Mouse (Mus musculus): ENCODE measurements around the gene Nell2. TPM values are rescaled to one million over a fixed set of nuclear protein-coding genes. Genes with fewer than 3 reads are reported as not detected.
"Not testable (repeated sequence)": the region's sequence is repeated elsewhere in the genome, so short reads cannot be mapped to it uniquely, and the experiment has no call there.

Gene Nell2
- total RNA-seq, 1 experiment from 2014 or later, result not detected

GRCm38 (mm10) chr15:95272167-95272566 is 256.2 kb downstream of the Nell2 start:
- ATAC-seq (replicated peaks; ENCODE audit: low read depth, poor library complexity, severe bottlenecking), result no peak

- ATAC-seq (replicated peaks; ENCODE audit: low read depth, poor library complexity, severe bottlenecking), result no peak
Observed at GRCm38 (mm10) chr15:95259671-95260450, 268.5 kb downstream of the Nell2 start.

GRCm38 (mm10) chr15:95257131-95257530 is 271.2 kb downstream of the Nell2 start:
- ATAC-seq (replicated peaks; ENCODE audit: low read depth, poor library complexity, severe bottlenecking), result no peak

DNA sequence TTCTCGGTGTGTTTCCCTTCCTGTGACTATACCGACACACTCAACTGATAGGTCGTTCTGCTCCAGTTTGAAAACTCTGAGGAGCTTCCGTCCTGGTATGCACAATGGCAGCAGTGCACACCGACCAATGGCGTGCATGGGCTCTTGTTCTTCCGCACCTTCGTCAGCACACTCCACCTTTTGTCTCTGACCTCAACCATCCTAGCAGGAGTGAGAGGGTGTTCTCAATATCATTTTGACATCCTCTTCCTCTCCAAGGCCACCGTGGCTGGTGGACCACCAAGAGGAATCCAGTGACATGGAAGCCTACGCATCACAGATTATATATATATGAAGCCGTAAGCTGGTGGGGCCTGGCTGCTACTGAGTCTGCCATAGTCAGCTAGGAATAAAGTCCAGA is 282.8 kb downstream of the Nell2 start:
- ATAC-seq (replicated peaks; ENCODE audit: low read depth, poor library complexity, severe bottlenecking), result no peak

GRCm38 (mm10) chr15:95243876-95244275 is 284.5 kb downstream of the Nell2 start:
- no peak for ATAC-seq (replicated peaks; ENCODE audit: low read depth, poor library complexity, severe bottlenecking)

DNA sequence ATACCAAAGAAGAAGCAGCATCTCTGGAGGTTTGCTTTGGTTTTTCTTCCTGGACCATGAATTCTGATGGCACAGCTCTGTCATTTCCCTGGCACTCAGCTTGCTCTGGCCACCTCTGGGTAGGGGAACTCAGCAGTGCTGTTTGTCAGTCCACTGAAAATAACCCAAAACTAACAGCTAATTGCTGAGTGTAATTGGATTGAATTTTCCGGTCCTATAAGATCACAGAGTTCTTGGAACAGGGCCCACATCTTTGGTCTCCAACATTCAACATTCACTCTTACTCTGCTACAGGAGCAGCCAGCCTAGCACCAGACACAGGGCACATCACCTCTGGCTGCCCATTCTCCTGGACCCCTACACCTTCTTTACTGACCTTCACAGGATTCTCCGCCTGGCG is 287.2 kb downstream of the Nell2 start:
- ATAC-seq (replicated peaks; ENCODE audit: low read depth, poor library complexity, severe bottlenecking), result no peak

DNA sequence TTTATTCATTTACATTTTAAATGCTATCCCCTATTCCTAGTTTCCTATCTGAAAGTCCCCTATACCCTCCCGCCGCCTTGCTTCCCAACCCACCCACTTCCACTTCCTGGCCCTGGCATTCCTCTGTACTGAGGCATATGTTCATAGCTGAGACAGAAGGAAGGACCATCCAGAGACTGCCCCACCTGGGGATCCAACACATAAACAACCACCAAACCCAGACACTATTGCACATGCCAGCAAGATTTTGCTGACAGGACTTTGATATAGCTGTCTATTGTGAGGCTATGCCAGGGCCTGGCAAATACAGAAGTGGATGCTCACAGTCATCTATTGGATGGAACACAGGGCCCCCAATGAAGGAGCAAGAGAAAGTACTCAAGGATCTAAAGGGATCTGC is 291.3 kb downstream of the Nell2 start:
- ATAC-seq (replicated peaks; ENCODE audit: low read depth, poor library complexity, severe bottlenecking), result not testable (repeated sequence)

GRCm38 (mm10) chr15:95236509-95236908 is 291.9 kb downstream of the Nell2 start:
- ATAC-seq (replicated peaks; ENCODE audit: low read depth, poor library complexity, severe bottlenecking), result no peak

DNA sequence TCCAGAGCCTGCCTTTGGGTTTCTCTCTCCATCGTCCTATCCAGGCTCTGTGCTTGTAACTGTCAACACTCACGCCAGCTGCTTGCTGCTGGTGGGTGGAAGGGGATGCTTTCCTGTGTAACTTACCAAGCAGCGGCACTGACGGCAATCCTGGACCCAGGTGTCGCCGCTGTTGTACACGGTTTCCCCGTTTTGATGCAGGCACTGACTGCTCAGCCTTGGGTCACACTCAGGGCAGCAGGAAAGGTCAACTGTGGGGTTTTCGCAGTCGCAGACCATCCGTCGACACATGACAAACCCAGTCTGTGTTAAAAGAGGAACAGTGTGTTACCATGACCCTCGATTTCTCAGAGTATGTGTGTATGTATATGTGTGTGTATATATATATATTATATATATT is 297.2 kb downstream of the Nell2 start:
- no peak for ATAC-seq (replicated peaks; ENCODE audit: low read depth, poor library complexity, severe bottlenecking)

DNA sequence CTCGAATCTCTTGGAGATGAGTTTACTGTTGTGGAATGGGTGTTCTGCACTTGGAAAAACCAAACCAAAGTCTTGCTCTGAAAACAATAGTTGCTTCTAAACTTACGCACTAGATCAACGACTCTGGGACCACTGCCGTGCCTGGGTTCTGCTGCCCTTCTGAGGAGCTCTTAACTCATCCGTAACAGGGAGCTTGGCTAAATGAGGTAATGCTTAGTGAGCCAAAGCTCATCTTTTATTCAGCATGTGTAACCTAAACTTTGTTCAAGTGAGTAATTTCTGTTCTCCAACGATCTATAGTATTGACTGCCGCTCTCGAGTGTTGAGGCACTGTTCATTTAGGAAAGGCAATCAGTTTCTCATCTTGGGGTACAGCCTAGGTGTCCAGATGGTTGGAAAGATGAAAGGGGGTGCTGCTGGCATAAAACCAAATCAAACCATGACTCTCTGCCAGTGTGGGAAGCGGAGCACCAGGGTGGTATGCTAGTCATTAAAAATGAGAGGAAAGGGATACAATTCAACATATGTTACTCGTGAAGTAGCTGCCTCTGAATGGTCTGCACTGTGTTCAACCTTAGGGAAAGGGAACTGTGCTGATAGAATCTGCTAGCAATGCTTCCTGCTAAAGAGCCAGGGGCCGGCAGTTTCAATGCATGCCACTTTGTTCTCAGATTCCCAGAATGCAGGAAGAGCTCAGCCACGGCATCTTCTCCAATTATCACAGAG is 311.6 kb downstream of the Nell2 start:
- ATAC-seq (replicated peaks; ENCODE audit: low read depth, poor library complexity, severe bottlenecking), result no peak

DNA sequence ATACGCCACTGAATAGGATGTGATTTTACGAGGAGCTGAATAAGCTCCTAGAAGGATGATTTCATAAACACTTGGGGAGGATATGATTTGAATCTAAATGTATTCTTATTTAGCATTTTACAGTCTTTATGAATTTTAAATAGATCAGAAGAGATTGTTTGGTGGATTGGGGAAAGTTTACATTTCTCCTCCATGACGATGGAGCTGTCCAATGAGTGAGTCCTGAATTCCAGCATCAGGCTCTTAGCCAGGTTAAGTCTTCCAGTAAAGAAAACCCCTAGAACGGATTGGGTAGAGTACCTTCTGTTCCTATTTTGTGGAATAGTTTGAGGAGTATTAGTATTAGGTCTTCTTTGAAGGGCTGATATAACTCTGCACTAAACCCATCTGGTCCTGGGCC is 317.8 kb downstream of the Nell2 start:
- ATAC-seq (replicated peaks; ENCODE audit: low read depth, poor library complexity, severe bottlenecking), result no peak

DNA sequence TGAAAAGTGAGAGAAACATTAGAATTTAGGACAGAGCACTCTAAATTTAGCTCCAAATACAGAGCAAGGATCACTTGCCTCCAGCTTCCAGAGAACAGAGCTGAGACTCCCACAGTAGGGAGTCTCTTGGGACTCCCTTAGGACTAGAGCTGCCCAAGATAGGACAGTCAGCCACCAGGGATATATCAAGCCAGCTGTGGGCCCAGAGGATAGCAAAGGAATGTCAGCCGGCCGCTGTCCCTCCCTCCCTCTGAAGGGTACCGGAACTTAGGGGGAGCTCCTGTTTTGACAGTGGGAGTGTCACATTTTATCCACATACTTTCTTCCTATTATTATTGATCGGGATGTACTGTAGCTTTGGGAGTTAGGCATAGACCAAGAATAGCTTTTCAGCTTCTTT is 319.2 kb downstream of the Nell2 start:
- ATAC-seq (replicated peaks; ENCODE audit: low read depth, poor library complexity, severe bottlenecking), result no peak

DNA sequence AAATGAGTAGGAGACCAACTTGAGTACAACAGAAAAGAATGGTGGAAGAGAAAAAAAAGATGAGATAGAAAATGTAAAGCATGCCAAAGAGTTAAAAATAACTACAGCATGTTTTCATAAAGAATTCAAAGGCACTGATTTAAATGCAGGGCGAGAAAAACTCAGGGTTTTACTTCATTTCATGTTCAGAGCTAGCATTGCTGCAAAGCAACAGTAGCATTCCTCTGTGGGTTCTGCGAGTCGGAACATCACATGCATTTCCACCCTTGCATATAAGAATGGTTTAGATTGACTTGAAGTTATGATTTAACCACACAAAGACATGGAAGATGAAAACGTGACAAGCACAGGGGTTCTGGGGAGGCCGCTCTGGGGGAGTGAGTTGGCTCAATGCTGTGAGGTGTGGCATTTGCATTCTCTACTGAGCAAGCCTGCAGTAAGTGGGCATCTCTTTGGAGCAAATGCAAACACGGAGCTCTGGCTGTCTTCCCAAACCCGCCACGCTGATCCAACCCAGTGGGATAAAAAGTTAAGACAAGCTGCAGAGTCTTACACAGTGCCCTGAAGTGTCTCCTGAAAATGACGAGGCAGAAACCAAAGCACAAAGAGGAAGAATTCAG is 334.6 kb downstream of the Nell2 start:
- no peak for ATAC-seq (replicated peaks; ENCODE audit: low read depth, poor library complexity, severe bottlenecking)

- no peak for ATAC-seq (replicated peaks; ENCODE audit: low read depth, poor library complexity, severe bottlenecking)
Observed at GRCm38 (mm10) chr15:95192951-95193350, 335.4 kb downstream of the Nell2 start.

DNA sequence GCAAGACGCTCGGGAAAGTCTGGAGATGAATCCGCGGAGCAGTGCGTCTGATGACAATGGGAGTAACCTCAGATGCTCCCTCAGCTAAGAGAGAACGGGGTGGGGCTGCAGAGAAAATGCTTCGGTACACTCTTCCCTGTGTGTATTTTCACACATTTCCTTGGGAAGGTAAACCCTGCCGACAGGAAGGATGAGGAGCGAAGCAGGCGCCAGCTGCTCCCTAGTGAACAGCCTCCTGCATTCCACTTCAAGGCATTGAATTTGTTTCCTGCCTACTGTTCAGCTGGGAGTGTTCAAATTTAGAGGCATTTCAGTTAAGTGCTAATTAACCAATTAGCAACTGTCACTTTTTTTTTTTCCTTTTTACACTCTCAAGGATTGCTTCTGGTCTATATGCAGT is 342.1 kb downstream of the Nell2 start:
- no peak for ATAC-seq (replicated peaks; ENCODE audit: low read depth, poor library complexity, severe bottlenecking)

- ATAC-seq (replicated peaks; ENCODE audit: low read depth, poor library complexity, severe bottlenecking), result no peak
Observed at GRCm38 (mm10) chr15:95185419-95185818, 342.9 kb downstream of the Nell2 start.

DNA sequence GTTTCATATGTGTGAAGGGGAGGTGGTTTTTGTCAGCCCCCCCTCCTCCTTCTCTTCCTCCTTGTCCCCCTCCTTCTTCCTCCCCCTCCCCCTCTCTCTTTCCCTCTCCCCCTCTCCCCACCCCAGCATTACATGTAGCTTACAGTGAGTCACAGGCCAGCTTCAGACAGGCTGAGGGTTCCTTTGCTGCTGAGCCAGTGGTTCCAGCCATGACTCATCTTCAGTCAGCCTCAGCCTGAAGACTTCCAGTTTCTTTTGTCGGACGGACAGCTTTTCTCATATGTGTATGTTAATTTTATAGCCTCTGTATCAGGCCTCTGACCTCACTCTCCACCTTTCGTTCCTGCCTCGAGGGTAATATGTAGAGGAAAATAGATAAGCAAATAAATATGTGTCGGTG is 344.9 kb downstream of the Nell2 start:
- no peak for ATAC-seq (replicated peaks; ENCODE audit: low read depth, poor library complexity, severe bottlenecking)

DNA sequence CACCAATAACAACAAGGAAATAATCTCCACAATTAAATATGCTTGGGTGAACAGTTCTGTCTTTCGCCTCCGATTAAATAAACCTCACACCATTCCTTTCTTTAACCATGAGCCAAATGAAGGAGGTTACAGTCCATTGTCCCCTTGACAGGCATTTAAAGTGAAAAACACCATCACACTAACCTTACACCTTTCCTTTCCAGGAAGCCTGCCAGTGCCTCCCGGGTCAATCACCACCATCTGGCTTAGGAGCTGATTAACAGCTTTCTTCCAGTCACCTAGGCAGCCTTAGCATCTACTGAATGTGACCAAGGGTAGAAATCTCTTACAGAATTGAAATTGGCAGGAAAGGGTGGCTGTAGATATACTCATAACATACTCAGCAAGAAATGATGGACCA is 371.5 kb downstream of the Nell2 start:
- ATAC-seq (replicated peaks; ENCODE audit: low read depth, poor library complexity, severe bottlenecking), result no peak

GRCm38 (mm10) chr15:95145118-95145517 is 383.2 kb downstream of the Nell2 start:
- ATAC-seq (replicated peaks; ENCODE audit: low read depth, poor library complexity, severe bottlenecking), result no peak

DNA sequence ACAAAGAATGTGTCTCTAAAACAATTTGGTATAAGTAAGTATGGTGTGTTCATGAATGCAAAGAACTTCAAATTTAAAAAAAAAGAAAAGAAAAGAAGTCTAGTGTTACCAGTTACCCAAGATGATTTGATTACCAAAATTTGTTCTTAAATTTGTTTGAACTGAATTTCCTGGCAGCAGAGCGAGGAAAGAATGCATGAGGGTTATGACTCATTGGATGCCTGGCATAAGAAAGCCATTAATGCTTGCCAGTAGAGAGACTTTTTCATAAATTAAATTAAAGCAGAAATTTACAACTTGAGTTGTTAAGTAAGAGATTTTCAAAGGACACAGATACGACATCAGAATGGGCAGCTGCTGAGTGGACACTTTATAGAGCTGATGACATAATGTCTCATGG is 384.2 kb downstream of the Nell2 start:
- no peak for ATAC-seq (replicated peaks; ENCODE audit: low read depth, poor library complexity, severe bottlenecking)

- ATAC-seq (replicated peaks; ENCODE audit: low read depth, poor library complexity, severe bottlenecking), result no peak
Observed at GRCm38 (mm10) chr15:95138709-95139409, 389.5 kb downstream of the Nell2 start.

All from common myeloid progenitor, adult 5-6 weeks (primary cell).